Comparison of ENCODE assay signal across 21 mouse cellular contexts in genomic region chr11:60696165-60696564, GRCm38 (mm10). TPM values are rescaled to one million over a fixed set of nuclear protein-coding genes. Genes with fewer than 3 reads are reported as not detected.
A peak's percentile ranks its signal among the peaks of the same experiment; 100 is the strongest.
DNase-seq lines count a peak whose midpoint lies in the region; ATAC-seq and TF ChIP-seq lines count a peak whose summit lies in the region.
"Had no signal": no experiment of that assay in that cellular context is flagged by ENCODE, and none has a peak within 500 bp of the region (broad histone marks: within the 10 kb centered on the region; RNA-seq: fewer than 3 reads in every experiment).

No protein-coding gene starts in this region.

- peaks cover 4% of the 10 kb centered on the region; the same call in 1 of the 2 replicates for H3K79me2 ChIP-seq in MEL (ENCODE audit: control insufficient read depth, insufficient read depth, low read length, poor library complexity)

- intact Hi-C loops in left cerebral cortex, postnatal 25 days (cut with DNase I), result loop anchor here (5.0 to 10.0 kb wide), 3 partner anchors 159 to 239 kb away; partner anchors contain the start of genes Alkbh5, Map2k3 and Tmem11

- H3K27me3 ChIP-seq in kidney, adult 2 months (replicated peaks; ENCODE audit: control insufficient read depth, insufficient read depth, low read length), result no peaks in the 10 kb centered on the region
- no peaks in the 10 kb centered on the region for H3K27me3 ChIP-seq in kidney, embryonic 16.5 days (ENCODE audit: insufficient read depth, low read length)
- H3K27me3 ChIP-seq in MEL (ENCODE audit: control insufficient read depth in 1 of 2, insufficient read depth in 2 of 2, low read length in 2 of 2), result peaks cover 3 to 6% of the 10 kb centered on the region in 2 experiments; a peak in 3 of 4 replicates
- H3K27me3 ChIP-seq: forebrain, embryonic 12.5 days; kidney, embryonic 15.5 days; limb, embryonic 15.5 days; neural tube, embryonic 12.5 days; Patski had no signal

- no peak overlapping the region for H3K27ac ChIP-seq in kidney, adult 2 months (ENCODE audit: insufficient read depth, low read depth, low read length)
- no peak overlapping the region for H3K27ac ChIP-seq in kidney, embryonic 16.5 days (ENCODE audit: low read length)
- H3K27ac ChIP-seq in MEL (ENCODE audit: control insufficient read depth, low read depth, low read length), result no peak overlapping the region
- H3K27ac ChIP-seq: forebrain, embryonic 12.5 days; kidney, embryonic 15.5 days; limb, embryonic 15.5 days; neural tube, embryonic 12.5 days had no signal

- H3K4me2 ChIP-seq in kidney, embryonic 16.5 days (replicated peaks; ENCODE audit: low read depth, low read length), result no peak overlapping the region
- H3K4me2 ChIP-seq: forebrain, embryonic 12.5 days; heart, embryonic 11.5 days; kidney, embryonic 15.5 days; limb, embryonic 15.5 days; neural tube, embryonic 12.5 days had no signal

- TF ChIP-seq CTCF in kidney, adult 2 months (conservative IDR thresholded peaks at IDR 0.05; ENCODE audit: insufficient read depth, insufficient read length, low read depth, low read length), result no peak
- peak in 2 of 3 experiments; percentile 25 to 48; a peak in 3 of 6 replicates for TF ChIP-seq CTCF in MEL (IDR thresholded peaks at IDR 0.05 in 2 of 3, conservative IDR thresholded peaks at IDR 0.05 in 1 of 3; ENCODE audit: control insufficient read depth in 1 of 3, insufficient read depth in 1 of 3, low read depth in 2 of 3, low read length in 3 of 3, poor library complexity in 1 of 3, severe bottlenecking in 1 of 3)

- no peak for TF ChIP-seq EP300 in MEL (IDR thresholded peaks at IDR 0.05; ENCODE audit: low read depth in 1 of 2, low read length in 2 of 2)

- TF ChIP-seq POLR2A in kidney, adult 2 months (IDR thresholded peaks at IDR 0.05; ENCODE audit: low read depth, low read length), result no peak
- TF ChIP-seq POLR2A in MEL (IDR thresholded peaks at IDR 0.05; ENCODE audit: control insufficient read depth in 1 of 2, insufficient read depth in 1 of 2, low read depth in 1 of 2, low read length in 2 of 2, poor library complexity in 1 of 2), result no peak

- no peak overlapping the region for H3K4me3 ChIP-seq in kidney, adult 2 months (ENCODE audit: insufficient read depth, low read depth, low read length)
- H3K4me3 ChIP-seq in kidney, embryonic 16.5 days (ENCODE audit: low read length), result no peak overlapping the region
- no peak overlapping the region for H3K4me3 ChIP-seq in MEL (ENCODE audit: control insufficient read depth in 1 of 2, insufficient read depth in 1 of 2, low read depth in 2 of 2, low read length in 2 of 2)
- H3K4me3 ChIP-seq: forebrain, embryonic 12.5 days; kidney, embryonic 15.5 days; limb, embryonic 15.5 days; neural tube, embryonic 12.5 days had no signal

- no peaks in the 10 kb centered on the region; the same call in 1 of the 2 replicates for H3K4me1 ChIP-seq in kidney, adult 2 months (ENCODE audit: control insufficient read depth, insufficient read depth, low read length)
- H3K4me1 ChIP-seq in kidney, embryonic 16.5 days (ENCODE audit: insufficient read depth, low read length), result peaks cover 17% of the 10 kb centered on the region
- peaks cover 8 to 15% of the 10 kb centered on the region in 2 experiments for H3K4me1 ChIP-seq in MEL (ENCODE audit: control insufficient read depth in 1 of 2, insufficient read depth in 2 of 2, low read length in 2 of 2)

- ATAC-seq in kidney, embryonic 16.5 days (ENCODE audit: low FRiP score, low TSS enrichment), result no peak
- ATAC-seq: Patski had no signal

- DNase-seq in kidney, adult 2 months, result peak; percentile 1
- peak; percentile 25 for DNase-seq in thymus, postnatal 4 days
- DNase-seq in thymus, postnatal 0 days (ENCODE audit: low spot score), result no peak
- peak; percentile 46 for DNase-seq in MEL (ENCODE audit: low read depth, low spot score)
- no peak for DNase-seq in natural killer cell, adult 2 months (ENCODE audit: low spot score in 2 of 2)
- DNase-seq in left cerebral cortex, postnatal 25 days (ENCODE audit: low spot score in 2 of 2), result no peak
- DNase-seq: adrenal gland, postnatal 10 days; gastrocnemius, postnatal 25 days; heart, postnatal 10 days; layer of hippocampus, postnatal 36 days; lung, adult 2 months; lung, postnatal 4 days; right cerebral cortex, postnatal 4 days; thymus, postnatal 14 days had no signal

- TF ChIP-seq RAD21 in MEL (IDR thresholded peaks at IDR 0.05; ENCODE audit: low read depth, low read length), result peak; percentile 9; the same call in 1 of the 2 replicates

- no peaks in the 10 kb centered on the region for H3K9me3 ChIP-seq in kidney, embryonic 16.5 days (ENCODE audit: low read length)
- H3K9me3 ChIP-seq in MEL (replicated peaks; ENCODE audit: insufficient read depth, low read length), result no peaks in the 10 kb centered on the region
- H3K9me3 ChIP-seq: forebrain, embryonic 12.5 days; kidney, embryonic 15.5 days; limb, embryonic 15.5 days; neural tube, embryonic 12.5 days had no signal

- no peak overlapping the region for H3K9ac ChIP-seq in kidney, embryonic 16.5 days (replicated peaks; ENCODE audit: low read length)
- no peak overlapping the region for H3K9ac ChIP-seq in MEL (ENCODE audit: control insufficient read depth, low read depth, low read length, poor library complexity, severe bottlenecking)
- H3K9ac ChIP-seq: forebrain, embryonic 12.5 days; kidney, embryonic 15.5 days; limb, embryonic 15.5 days; neural tube, embryonic 12.5 days had no signal

- WGBS in kidney, adult 2 months, result 73% methylated on average over 1 of the region's 1 CpGs
- WGBS in kidney, embryonic 16.5 days, result 71% methylated on average over 1 of the region's 1 CpGs

- no peaks in the 10 kb centered on the region for H3K36me3 ChIP-seq in kidney, adult 2 months (ENCODE audit: control insufficient read depth, insufficient read depth, low read length)
- H3K36me3 ChIP-seq in kidney, embryonic 16.5 days (ENCODE audit: insufficient read depth, low read length), result no peaks in the 10 kb centered on the region
- peaks cover 0 to 9% of the 10 kb centered on the region in 2 experiments; a peak in 2 of 4 replicates for H3K36me3 ChIP-seq in MEL (ENCODE audit: control insufficient read depth in 1 of 2, insufficient read depth in 2 of 2, low read length in 2 of 2)
- H3K36me3 ChIP-seq: forebrain, embryonic 12.5 days; kidney, embryonic 15.5 days; limb, embryonic 15.5 days; neural tube, embryonic 12.5 days had no signal

TF ChIP-seq in MEL, 35 proteins besides CTCF, POLR2A, EP300 and RAD21:
- TF ChIP-seq ZMIZ1 (IDR thresholded peaks at IDR 0.05; ENCODE audit: low read depth, low read length), result no peak
- TF ChIP-seq SMC3 (IDR thresholded peaks at IDR 0.05; ENCODE audit: low read depth, low read length), result peak; percentile 45
- TF ChIP-seq NRF1 (IDR thresholded peaks at IDR 0.05; ENCODE audit: insufficient read depth, low read depth, low read length, poor library complexity, severe bottlenecking), result no peak
- TF ChIP-seq E2F4 (IDR thresholded peaks at IDR 0.05; ENCODE audit: borderline replicate concordance, low read depth, low read length), result no peak
- no peak for TF ChIP-seq CHD1 (IDR thresholded peaks at IDR 0.05; ENCODE audit: low read depth, low read length)
- TF ChIP-seq ZKSCAN1 (IDR thresholded peaks at IDR 0.05; ENCODE audit: low read depth, low read length), result no peak
- 0 out of 2 replicates have a peak, but pooled peaks have one; percentile 16 for TF ChIP-seq ZC3H11A (IDR thresholded peaks at IDR 0.05; ENCODE audit: low read depth, low read length)
- TF ChIP-seq POLR2AphosphoS5 (IDR thresholded peaks at IDR 0.05; ENCODE audit: borderline replicate concordance, low read depth, low read length), result no peak
- no peak for TF ChIP-seq GATA1 (IDR thresholded peaks at IDR 0.05; ENCODE audit: low read depth, low read length)
- peak; percentile 68 for TF ChIP-seq ZNF384 (IDR thresholded peaks at IDR 0.05; ENCODE audit: low read depth, low read length)

RNA-seq across cellular contexts. Expression of gene Llgl1, which starts 3.4 kb away (rescaled TPM):
- 26.2 and 30.6 TPM in 2 replicates for polyA plus RNA-seq in kidney, adult 2 months (2012; rRNA removed)
- polyA plus RNA-seq in kidney, embryonic 16.5 days (2015; fragmentation: Nextera tagmentation; extraction: Ambion mirVana), result 61.7 and 63.6 TPM in 2 replicates
- 27.0 and 29.0 TPM in 2 replicates for polyA plus RNA-seq in thymus, postnatal 0 days (2015; fragmentation: Nextera tagmentation; extraction: Ambion mirVana)
- 9.3 and 11.6 TPM in 2 replicates for total RNA-seq in MEL (2012; rRNA removed)
- polyA plus RNA-seq in MEL (2012; ENCODE audit: insufficient read depth in 1 of 2, insufficient read length in 2 of 2, low read depth in 1 of 2, low replicate concordance in 2 of 2, missing spikeins in 1 of 2), result 10 to 100 TPM in 1 of 2 experiments, not detected in 1; 23.9 TPM
- 10 to 100 TPM; 37.1 to 40.6 TPM for total RNA-seq in left cerebral cortex, postnatal 25 days (2021)

RNA-seq across cellular contexts. Expression of gene Flii, which starts 30.9 kb away (rescaled TPM):
- 164 and 176 TPM in 2 replicates for polyA plus RNA-seq in kidney, adult 2 months (2012; rRNA removed)
- 93.7 and 94.3 TPM in 2 replicates for polyA plus RNA-seq in kidney, embryonic 16.5 days (2015; fragmentation: Nextera tagmentation; extraction: Ambion mirVana)
- polyA plus RNA-seq in thymus, postnatal 0 days (2015; fragmentation: Nextera tagmentation; extraction: Ambion mirVana), result 72.6 and 78.7 TPM in 2 replicates
- total RNA-seq in MEL (2012; rRNA removed), result 71.8 and 78.7 TPM in 2 replicates
- 100 to 1,000 TPM in 1 of 2 experiments, not detected in 1; 111 TPM for polyA plus RNA-seq in MEL (2012; ENCODE audit: insufficient read depth in 1 of 2, insufficient read length in 2 of 2, low read depth in 1 of 2, low replicate concordance in 2 of 2, missing spikeins in 1 of 2)
- 10 to 100 TPM; 49.2 to 53.8 TPM for total RNA-seq in left cerebral cortex, postnatal 25 days (2021)

RNA-seq across cellular contexts. Expression of gene Mief2, which starts 32.0 kb away (rescaled TPM):
- 16.9 and 17.9 TPM in 2 replicates for polyA plus RNA-seq in kidney, adult 2 months (2012; rRNA removed)
- polyA plus RNA-seq in kidney, embryonic 16.5 days (2015; fragmentation: Nextera tagmentation; extraction: Ambion mirVana), result 16.2 and 17.2 TPM in 2 replicates
- 10.3 and 11.0 TPM in 2 replicates for polyA plus RNA-seq in thymus, postnatal 0 days (2015; fragmentation: Nextera tagmentation; extraction: Ambion mirVana)
- 14.2 and 14.6 TPM in 2 replicates for total RNA-seq in MEL (2012; rRNA removed)
- polyA plus RNA-seq in MEL (2012; ENCODE audit: insufficient read depth in 1 of 2, insufficient read length in 2 of 2, low read depth in 1 of 2, low replicate concordance in 2 of 2, missing spikeins in 1 of 2), result 10 to 100 TPM in 1 of 2 experiments, not detected in 1; 13.4 TPM
- 10 to 100 TPM; 22.5 to 23.0 TPM for total RNA-seq in left cerebral cortex, postnatal 25 days (2021)

Comparison
In these comparisons a context has a peak if more than half of its experiments do, and no peak if none do; other contexts are left out.
1. DNase-seq: peak in kidney, adult 2 months (single experiment), thymus, postnatal 4 days (single experiment) and MEL (single experiment); none in thymus, postnatal 0 days (single experiment), natural killer cell, adult 2 months (0 of 2) and left cerebral cortex, postnatal 25 days (0 of 2).